Mouse (Mus musculus) cerebellum, adult 2 months (tissue): ENCODE results near the gene Lgals3bp.

Experiments
- CTCF ChIP-seq: fragments of 200-500 bp; IDR thresholded peaks from 2 replicates; pipeline ENCODE4 v1.5.1; 2011; ENCODE audit warnings: low read depth, mild to moderate bottlenecking, control low read depth, low read length, moderate library complexity, borderline replicate concordance; ENCODE audit not compliant: insufficient read depth
- POLR2A ChIP-seq: fragments of 200-500 bp; IDR thresholded peaks from 2 replicates; pipeline ENCODE4 v1.6.1; 2011; ENCODE audit warnings: low read length, control low read depth, borderline replicate concordance; ENCODE audit not compliant: insufficient read depth

GRCm38 (mm10) chr11:118375006-118375405, 26.9 kb downstream of the Lgals3bp start:
- TF ChIP-seq CTCF (no peak; the same call in 1 of the 2 replicates), POLR2A (no peak)
